In genomic region chr10:117705806-117706205, GRCm38 (mm10) we compare ENCODE assay signal across 20 mouse cellular contexts. TPM values are rescaled to one million over a fixed set of nuclear protein-coding genes. Genes with fewer than 3 reads are reported as not detected.
A peak's percentile ranks its signal among the peaks of the same experiment; 100 is the strongest.
DNase-seq lines count a peak whose midpoint lies in the region; ATAC-seq and TF ChIP-seq lines count a peak whose summit lies in the region.
"Had no signal": no experiment of that assay in that cellular context is flagged by ENCODE, and none has a peak within 500 bp of the region (broad histone marks: within the 10 kb centered on the region; RNA-seq: fewer than 3 reads in every experiment).

No protein-coding gene starts in this region.

- no peak overlapping the region; the same call in 1 of the 2 replicates for H3K9ac ChIP-seq in CH12.LX (ENCODE audit: insufficient read depth, low read depth)
- H3K9ac ChIP-seq in forebrain, embryonic 11.5 days (ENCODE audit: low read length): no peak overlapping the region
- H3K9ac ChIP-seq in midbrain, embryonic 13.5 days (replicated peaks): no peak overlapping the region

- dilution Hi-C loops in CH12.LX (cut with MboI; ENCODE audit: extremely low pct_ligation_motif_present, extremely low pct_unique_long_range_greater_than_20kb, low sequenced_read_pairs): no loop called here

- peak overlapping the region; percentile 79 for H3K4me3 ChIP-seq in megakaryocyte, embryonic 14.5 days (replicated peaks)
- H3K4me3 ChIP-seq in CH12.LX (replicated peaks in 1 of 3; ENCODE audit: low read depth in 2 of 3, low read length in 2 of 3, poor library complexity in 1 of 3): peak overlapping the region in 1 of 3 experiments; percentile 33
- H3K4me3 ChIP-seq in forebrain, embryonic 11.5 days (ENCODE audit: low read depth, low read length): no peak overlapping the region
- H3K4me3 ChIP-seq in midbrain, embryonic 13.5 days (replicated peaks): no peak overlapping the region

- H3K4me1 ChIP-seq in megakaryocyte, embryonic 14.5 days: peaks cover 43% of the 10 kb centered on the region
- peaks cover 7 to 18% of the 10 kb centered on the region in 2 experiments for H3K4me1 ChIP-seq in CH12.LX (ENCODE audit: control insufficient read depth in 1 of 2, insufficient read depth in 2 of 2)
- no peaks in the 10 kb centered on the region; the same call in 1 of the 2 replicates for H3K4me1 ChIP-seq in forebrain, embryonic 11.5 days (replicated peaks; ENCODE audit: control insufficient read depth, insufficient read depth, low read length)
- peaks cover 23% of the 10 kb centered on the region for H3K4me1 ChIP-seq in midbrain, embryonic 13.5 days (replicated peaks)

- H3K36me3 ChIP-seq in megakaryocyte, embryonic 14.5 days (replicated peaks; ENCODE audit: low read length): peaks cover 83% of the 10 kb centered on the region
- H3K36me3 ChIP-seq in CH12.LX (replicated peaks in 1 of 2; ENCODE audit: control insufficient read depth in 1 of 2, insufficient read depth in 1 of 2, low read length in 1 of 2): peaks cover 52 to 69% of the 10 kb centered on the region in 2 experiments
- peaks cover 17% of the 10 kb centered on the region for H3K36me3 ChIP-seq in forebrain, embryonic 11.5 days (ENCODE audit: control insufficient read depth, insufficient read depth, low read length)
- peaks cover 55% of the 10 kb centered on the region for H3K36me3 ChIP-seq in midbrain, embryonic 13.5 days

- no peak for DNase-seq in CH12.LX (ENCODE audit: extremely low read depth)
- DNase-seq in adipocyte (ENCODE audit: low spot score): peak; percentile 97
- no peak for DNase-seq in forebrain, embryonic 11.5 days (ENCODE audit: low spot score)
- DNase-seq: adrenal gland, adult 8-10 months; adrenal gland, postnatal 10 days; adrenal gland, postnatal 14 days; adrenal gland, postnatal 25 days; B cell, adult 2 months; cerebellum, adult 11 months; cerebellum, adult 11-12 months; cerebellum, adult 18-20 months; cerebellum, adult 2 months; cerebellum, adult 8-10 months had no signal

- TF ChIP-seq POLR2A in CH12.LX (IDR thresholded peaks at IDR 0.05; ENCODE audit: low read depth, low read length): no peak; the same call in 1 of the 2 replicates

- in situ Hi-C loops in CH12.LX (cut with MboI; ENCODE audit: low pct_ligation_motif_present, low pct_unique_long_range_greater_than_20kb, low sequenced_read_pairs): no loop called here

- no peak for TF ChIP-seq CTCF in CH12.LX (conservative IDR thresholded peaks at IDR 0.05 in 1 of 2, IDR thresholded peaks at IDR 0.05 in 1 of 2; ENCODE audit: low read depth in 2 of 2, low read length in 2 of 2)

- H3K27ac ChIP-seq in CH12.LX (ENCODE audit: insufficient read depth, low read depth): no peak overlapping the region
- H3K27ac ChIP-seq in forebrain, embryonic 11.5 days (ENCODE audit: low read depth, low read length): no peak overlapping the region
- no peak overlapping the region for H3K27ac ChIP-seq in midbrain, embryonic 13.5 days

- H3K27me3 ChIP-seq in megakaryocyte, embryonic 14.5 days (replicated peaks): no peaks in the 10 kb centered on the region
- H3K27me3 ChIP-seq in CH12.LX (replicated peaks): no peaks in the 10 kb centered on the region
- H3K27me3 ChIP-seq in forebrain, embryonic 11.5 days (ENCODE audit: control insufficient read depth, insufficient read depth, low read length): no peaks in the 10 kb centered on the region
- no peaks in the 10 kb centered on the region for H3K27me3 ChIP-seq in midbrain, embryonic 13.5 days
- H3K27me3 ChIP-seq: Patski had no signal

- ATAC-seq in megakaryocyte, adult 5-6 weeks (ENCODE audit: poor library complexity, severe bottlenecking): no peak
- no peak for ATAC-seq in forebrain, embryonic 11.5 days (replicated peaks; ENCODE audit: low FRiP score)
- no peak for ATAC-seq in midbrain, embryonic 13.5 days
- ATAC-seq: activated CD4-positive, CD25-positive, alpha-beta regulatory T cell, adult 4 months; CD4-positive, CD25-positive, alpha-beta regulatory T cell, adult 4 months; Patski had no signal

- no peak for TF ChIP-seq EP300 in CH12.LX (IDR thresholded peaks at IDR 0.05; ENCODE audit: low read length)

- H3K9me3 ChIP-seq in megakaryocyte, embryonic 14.5 days: no peaks in the 10 kb centered on the region
- H3K9me3 ChIP-seq in CH12.LX (replicated peaks; ENCODE audit: low read length): no peaks in the 10 kb centered on the region
- no peaks in the 10 kb centered on the region for H3K9me3 ChIP-seq in forebrain, embryonic 11.5 days (ENCODE audit: control insufficient read depth, low read length)
- H3K9me3 ChIP-seq in midbrain, embryonic 13.5 days: no peaks in the 10 kb centered on the region
- H3K9me3 ChIP-seq: G1E had no signal

- peak overlapping the region; percentile 17; the same call in 1 of the 2 replicates for H3K4me2 ChIP-seq in CH12.LX (ENCODE audit: insufficient read depth, low read depth, poor library complexity, severe bottlenecking)
- no peak overlapping the region for H3K4me2 ChIP-seq in forebrain, embryonic 11.5 days (ENCODE audit: low read depth, low read length, severe bottlenecking)
- H3K4me2 ChIP-seq in midbrain, embryonic 13.5 days (replicated peaks): no peak overlapping the region

- no peak for TF ChIP-seq RAD21 in CH12.LX (IDR thresholded peaks at IDR 0.05; ENCODE audit: low read depth, low read length)

- H3K79me2 ChIP-seq in CH12.LX (replicated peaks; ENCODE audit: control insufficient read depth, extremely low read depth, insufficient read depth, poor library complexity, severe bottlenecking): peaks cover 79% of the 10 kb centered on the region

TF ChIP-seq in CH12.LX, 34 proteins besides CTCF, POLR2A, EP300 and RAD21:
- no peak for TF ChIP-seq ZC3H11A (IDR thresholded peaks at IDR 0.05; ENCODE audit: low read depth, low read length)
- no peak for TF ChIP-seq MAX (IDR thresholded peaks at IDR 0.05; ENCODE audit: low read length)
- TF ChIP-seq CHD1 (IDR thresholded peaks at IDR 0.05; ENCODE audit: low read depth, low read length): no peak
- TF ChIP-seq BHLHE40 (IDR thresholded peaks at IDR 0.05; ENCODE audit: low read depth, low read length): no peak
- no peak for TF ChIP-seq KAT2A (IDR thresholded peaks at IDR 0.05; ENCODE audit: insufficient replicate concordance, low read length)
- no peak for TF ChIP-seq MEF2A (IDR thresholded peaks at IDR 0.05; ENCODE audit: borderline replicate concordance, low read depth, low read length)
- TF ChIP-seq RCOR1 (conservative IDR thresholded peaks at IDR 0.05; ENCODE audit: low read depth, low read length): no peak
- no peak for TF ChIP-seq NELFE (IDR thresholded peaks at IDR 0.05; ENCODE audit: low read depth, low read length)
- no peak for TF ChIP-seq ELF1 (IDR thresholded peaks at IDR 0.05; ENCODE audit: low read depth, low read length)
- no peak for TF ChIP-seq UBTF (IDR thresholded peaks at IDR 0.05; ENCODE audit: low read depth, low read length)
- no peak for TF ChIP-seq JUND (conservative IDR thresholded peaks at IDR 0.05; ENCODE audit: low read depth, low read length)

RNA-seq across cellular contexts. Expression of gene Mdm2, which starts 4.8 kb away (rescaled TPM):
- polyA plus RNA-seq in megakaryocyte, embryonic 14.5 days (2012; ENCODE audit: insufficient read depth, low replicate concordance): 39.9 and 41.8 TPM in 2 replicates
- total RNA-seq in megakaryocyte, adult 5-6 weeks (2015): 86.3 and 89.1 TPM in 2 replicates
- 80.3 and 117 TPM in 2 replicates for total RNA-seq in megakaryocyte, adult 5-6 weeks (2017)
- total RNA-seq in CH12.LX (2012; rRNA removed) (136 and 166 TPM in 2 replicates), CH12.LX (2014; rRNA removed) (104 and 112 TPM in 2 replicates)
- 74.9 and 79.8 TPM in 2 replicates for polyA plus RNA-seq in CH12.LX (2012; ENCODE audit: insufficient read length, low read depth)
- polyA plus RNA-seq in forebrain, embryonic 11.5 days (2014; fragmentation: Nextera tagmentation; extraction: Ambion mirVana): 75.9 and 91.6 TPM in 2 replicates
- polyA plus RNA-seq in midbrain, embryonic 13.5 days (2015; fragmentation: Nextera tagmentation; extraction: Ambion mirVana): 65.5 and 67.5 TPM in 2 replicates

RNA-seq across cellular contexts. Expression of gene Slc35e3, which starts 40.4 kb away (rescaled TPM):
- 0.47 TPM in 1 of 2 replicates, not detected in the other for polyA plus RNA-seq in megakaryocyte, embryonic 14.5 days (2012; ENCODE audit: insufficient read depth, low replicate concordance)
- total RNA-seq in megakaryocyte, adult 5-6 weeks (2015): 4.2 and 5.3 TPM in 2 replicates
- 5.3 and 7.8 TPM in 2 replicates for total RNA-seq in megakaryocyte, adult 5-6 weeks (2017)
- total RNA-seq in CH12.LX (2012; rRNA removed): 5.0 and 6.4 TPM in 2 replicates
- total RNA-seq in CH12.LX (2014; rRNA removed): 1.4 and 2.2 TPM in 2 replicates
- 9.7 and 9.8 TPM in 2 replicates for polyA plus RNA-seq in CH12.LX (2012; ENCODE audit: insufficient read length, low read depth)
- polyA plus RNA-seq in forebrain, embryonic 11.5 days (2014; fragmentation: Nextera tagmentation; extraction: Ambion mirVana): 21.9 and 22.2 TPM in 2 replicates
- 32.4 and 33.1 TPM in 2 replicates for polyA plus RNA-seq in midbrain, embryonic 13.5 days (2015; fragmentation: Nextera tagmentation; extraction: Ambion mirVana)
